Mouse (Mus musculus) liver, embryonic 11.5 days (tissue): ENCODE measurements around the gene Cope. TPM values are rescaled to one million over a fixed set of nuclear protein-coding genes. Genes with fewer than 3 reads are reported as not detected.

Experiments used
- ATAC-seq: fragments of 200-750 bp; cut with Nextera tagmentation; replicated peaks from 2 replicates; pipeline ENCODE4 v1.8.0; 2017; ENCODE audit warnings: moderate number of reproducible peaks, mild to moderate bottlenecking, moderate TSS enrichment, moderate library complexity; ENCODE audit not compliant: low FRiP score
- DNase-seq: peaks from one replicate; pipeline ENCODE4 v3.0.0-alpha.2; 2017; ENCODE audit warnings: low spot score
- H3K27ac ChIP-seq: fragments of 300-500 bp; sonication (generic); 2 replicates; pipeline ENCODE4 v1.5.1; 2014; ENCODE audit warnings: mild to moderate bottlenecking, low read depth, low read length, control low read depth
- H3K27me3 ChIP-seq: fragments of 300-500 bp; sonication (generic); replicated peaks from 2 replicates; pipeline ENCODE4 v1.6.1; 2014; ENCODE audit warnings: low read length, mixed read lengths; ENCODE audit not compliant: control insufficient read depth, insufficient read depth
- H3K36me3 ChIP-seq: fragments of 300-500 bp; sonication (generic); 2 replicates; pipeline ENCODE4 v1.6.1; 2014; ENCODE audit warnings: mild to moderate bottlenecking, low read length, moderate library complexity, mixed read lengths; ENCODE audit not compliant: control insufficient read depth, insufficient read depth
- H3K4me1 ChIP-seq: fragments of 300-500 bp; sonication (generic); replicated peaks from 2 replicates; pipeline ENCODE4 v1.6.1; 2014; ENCODE audit warnings: low read length, mixed read lengths; ENCODE audit not compliant: control insufficient read depth, insufficient read depth
- H3K4me2 ChIP-seq: fragments of 300-500 bp; sonication (generic); 2 replicates; pipeline ENCODE4 v1.6.1; 2014; ENCODE audit warnings: mild to moderate bottlenecking, control low read depth, moderate library complexity
- H3K4me3 ChIP-seq: fragments of 300-500 bp; sonication (generic); 2 replicates; pipeline ENCODE4 v1.5.1; 2014; ENCODE audit warnings: low read depth, low read length, control low read depth
- H3K9ac ChIP-seq: fragments of 300-500 bp; sonication (generic); 2 replicates; pipeline ENCODE4 v1.6.1; 2014; ENCODE audit warnings: low read depth, low read length, control low read depth
- H3K9me3 ChIP-seq: fragments of 300-500 bp; sonication (generic); 2 replicates; pipeline ENCODE4 v1.6.1; 2016; ENCODE audit warnings: low read length, inconsistent platforms, mixed read lengths; ENCODE audit not compliant: control insufficient read depth
- WGBS: fragments of 180-500 bp; shearing (Covaris S2); extraction: QIAGEN DNeasy Blood & Tissue Kit; methylation state at CpG from one replicate; pipeline ENCODE4 v1.1.7; 2014; 5-methylcytosine and 5-hydroxymethylcytosine counted together
- polyA plus RNA-seq: library from polyadenylated mRNA; unstranded; fragments of >200 nt; fragmentation: Nextera tagmentation; extraction: Ambion mirVana; gene quantifications from 2 replicates; pipeline ENCODE4 v1.2.1, GENCODE M21; 2014

Cope gene
- polyA plus RNA-seq, 1 experiment from 2014 or later, result 281 TPM

DNA sequence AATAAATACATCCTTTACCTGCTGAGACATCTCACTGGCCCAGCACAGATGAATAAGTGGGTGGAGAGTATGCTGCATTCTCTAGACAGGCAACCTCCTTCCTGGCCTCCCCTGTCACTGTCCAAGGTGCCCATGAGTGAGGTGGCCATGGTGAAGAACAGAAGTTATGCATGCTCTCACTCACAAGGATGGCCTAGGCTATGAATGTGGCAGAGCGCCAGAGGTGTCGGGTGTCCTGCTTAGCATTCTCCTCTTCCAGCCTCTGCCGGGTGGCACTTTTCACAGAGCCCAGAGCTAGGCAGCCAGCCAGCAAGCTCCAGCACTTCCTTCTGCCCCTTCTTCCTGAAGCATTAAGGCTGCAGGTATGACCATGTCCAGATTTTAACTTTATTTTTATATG, 57.1 kb downstream of the Cope start:
- H3K36me3 ChIP-seq, result no peaks in the 10 kb centered on the region
- H3K4me1 ChIP-seq, result peaks cover 18% of the 10 kb centered on the region
- 70% methylated on average over 3 of the region's 3 CpGs for WGBS

GRCm38 (mm10) chr8:70360769-70361168, 58.5 kb downstream of the Cope start:
- no peak overlapping the region for H3K9ac ChIP-seq
- no peak overlapping the region for H3K27ac ChIP-seq
- no peak for DNase-seq
- 55% methylated on average over 4 of the region's 4 CpGs for WGBS
- ATAC-seq, result no peak
- no peak overlapping the region for H3K4me3 ChIP-seq
- H3K4me1 ChIP-seq, result peaks cover 9% of the 10 kb centered on the region
- no peak overlapping the region for H3K4me2 ChIP-seq
- no peaks in the 10 kb centered on the region for H3K9me3 ChIP-seq
- H3K36me3 ChIP-seq, result no peaks in the 10 kb centered on the region
- no peaks in the 10 kb centered on the region for H3K27me3 ChIP-seq

More for the DNA sequence above, 57.1 kb downstream of the Cope start:
- Histone ChIP-seq H3K4me3 (no peak overlapping the region), H3K27me3 (no peaks in the 10 kb centered on the region), H3K9ac (no peak overlapping the region), H3K27ac (no peak overlapping the region), H3K9me3 (no peaks in the 10 kb centered on the region), H3K4me2 (no peak overlapping the region)
- ATAC-seq (no peak), DNase-seq (no peak)

DNA sequence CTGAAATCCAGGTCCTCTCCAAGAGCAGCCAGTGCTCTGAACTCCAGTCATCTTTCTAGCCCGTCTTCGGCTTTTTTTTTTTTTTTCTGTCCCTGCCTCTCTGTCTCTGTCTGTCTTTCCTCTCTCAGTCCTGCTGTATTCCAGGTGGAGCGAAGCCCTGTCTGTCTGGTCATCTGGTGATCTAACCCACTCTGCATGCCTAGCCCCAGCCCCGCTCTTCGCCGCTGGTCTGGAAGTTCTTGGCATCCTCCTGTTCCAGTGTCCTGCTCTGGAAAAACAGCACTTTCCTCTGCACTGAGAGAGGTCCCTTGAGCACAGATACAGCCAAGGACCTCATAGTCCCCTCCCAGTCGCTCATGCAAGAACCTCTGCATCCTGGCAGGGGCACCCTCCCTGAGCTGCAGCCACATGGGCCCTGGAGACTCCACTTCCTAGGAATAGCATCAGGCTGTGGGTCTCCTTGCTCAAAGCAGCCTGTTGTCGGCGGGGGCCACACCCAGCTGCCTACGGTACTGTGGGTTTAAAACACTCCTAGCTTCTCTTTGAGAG, 59.2 kb downstream of the Cope start:
- Histone ChIP-seq H3K27ac (no peak overlapping the region), H3K27me3 (no peaks in the 10 kb centered on the region), H3K9me3 (no peaks in the 10 kb centered on the region), H3K36me3 (no peaks in the 10 kb centered on the region), H3K4me2 (no peak overlapping the region), H3K4me1 (peaks cover 4% of the 10 kb centered on the region), H3K9ac (no peak overlapping the region), H3K4me3 (no peak overlapping the region)
- ATAC-seq (no peak), DNase-seq (no peak)
- WGBS, result 80% methylated on average over 10 of the region's 10 CpGs

Other genes starting within 250 kb of the Cope start
- 0.60 and 0.82 TPM in 2 replicates for gene Tm6sf2, start 229.6 kb upstream of the Cope start, polyA plus RNA-seq
- gene Hapln4, start 219.1 kb upstream of the Cope start, polyA plus RNA-seq, result 0.27 and 0.64 TPM in 2 replicates
- gene Ncan, start 181.6 kb upstream of the Cope start, polyA plus RNA-seq, result 0.08 and 0.15 TPM in 2 replicates
- 32.9 and 35.4 TPM in 2 replicates for gene Nr2c2ap, start 171.2 kb upstream of the Cope start, polyA plus RNA-seq
- 15.2 and 16.7 TPM in 2 replicates for gene Rfxank, start 163.4 kb upstream of the Cope start, polyA plus RNA-seq
- gene Borcs8, start 163.0 kb upstream of the Cope start, polyA plus RNA-seq, result 38.6 and 46.2 TPM in 2 replicates
- 0.45 and 0.51 TPM in 2 replicates for gene Mef2b, start 162.8 kb upstream of the Cope start, polyA plus RNA-seq
- 53.1 and 53.4 TPM in 2 replicates for gene Tmem161a, start 130.2 kb upstream of the Cope start, polyA plus RNA-seq
- 7.1 and 7.9 TPM in 2 replicates for gene Slc25a42, start 90.2 kb upstream of the Cope start, polyA plus RNA-seq
- 33.0 and 40.8 TPM in 2 replicates for gene Sugp2, start 68.3 kb upstream of the Cope start, polyA plus RNA-seq
- gene Armc6, start 68.1 kb upstream of the Cope start, polyA plus RNA-seq, result 34.8 and 35.0 TPM in 2 replicates
- gene Homer3, start 19.7 kb upstream of the Cope start, polyA plus RNA-seq, result 33.9 and 37.9 TPM in 2 replicates
- gene Ddx49, start within 50 bp of the Cope start, polyA plus RNA-seq, result 56.5 and 59.1 TPM in 2 replicates
- gene Cers1, start 13.3 kb downstream of the Cope start, polyA plus RNA-seq, result 1.1 and 1.2 TPM in 2 replicates
- gene Gdf1, start 27.3 kb downstream of the Cope start, polyA plus RNA-seq, result 1.6 and 2.6 TPM in 2 replicates
- 21.1 and 23.7 TPM in 2 replicates for gene Upf1, start 50.8 kb downstream of the Cope start, polyA plus RNA-seq
- gene Comp, start 71.0 kb downstream of the Cope start, polyA plus RNA-seq, result 0.43 and 0.48 TPM in 2 replicates
- 11.3 and 13.1 TPM in 2 replicates for gene Crtc1, start 137.1 kb downstream of the Cope start, polyA plus RNA-seq
- 13.0 and 16.8 TPM in 2 replicates for gene Klhl26, start 174.4 kb downstream of the Cope start, polyA plus RNA-seq
- gene Tmem59l, start 184.8 kb downstream of the Cope start, polyA plus RNA-seq, result 0.87 and 1.1 TPM in 2 replicates
- 3.8 and 5.4 TPM in 2 replicates for gene Crlf1, start 190.6 kb downstream of the Cope start, polyA plus RNA-seq
- gene Rex1bd, start 204.2 kb downstream of the Cope start, polyA plus RNA-seq, result 113 and 120 TPM in 2 replicates
- gene Uba52, start 208.3 kb downstream of the Cope start, polyA plus RNA-seq, result 1,024 and 1,077 TPM in 2 replicates
- 261 and 285 TPM in 2 replicates for gene Fkbp8, start 225.2 kb downstream of the Cope start, polyA plus RNA-seq
- 68.8 and 75.2 TPM in 2 replicates for gene Kxd1, start 225.4 kb downstream of the Cope start, polyA plus RNA-seq
- gene Ell, start 236.9 kb downstream of the Cope start, polyA plus RNA-seq, result 20.3 and 20.7 TPM in 2 replicates